Mouse (Mus musculus) liver, embryonic 14.5 days (tissue): ENCODE data around the gene Itm2b. TPM values are rescaled to one million over a fixed set of nuclear protein-coding genes. Genes with fewer than 3 reads are reported as not detected.

Source experiments
- ATAC-seq: fragments of 200-750 bp; cut with Nextera tagmentation; 2 replicates; pipeline ENCODE4 v1.8.0; 2017; ENCODE audit warnings: moderate number of reproducible peaks, mild to moderate bottlenecking, moderate library complexity; ENCODE audit not compliant: insufficient read depth
- DNase-seq, 3 experiments: peaks; one replicate each; pipeline ENCODE4 v3.0.0-alpha.2; 2012 to 2013; ENCODE audit warnings: low read depth in 3 of 3, low spot score in 3 of 3
- H3K27ac ChIP-seq: fragments of 300-500 bp; sonication (generic); 2 replicates; pipeline ENCODE4 v1.5.1; 2014; ENCODE audit warnings: moderate library complexity, mild to moderate bottlenecking, control low read depth, inconsistent platforms
- H3K27me3 ChIP-seq: fragments of 300-500 bp; sonication (generic); 2 replicates; pipeline ENCODE4 v1.6.1; 2014; ENCODE audit warnings: mild to moderate bottlenecking, low read length, moderate library complexity; ENCODE audit not compliant: control insufficient read depth, insufficient read depth
- H3K36me3 ChIP-seq: fragments of 300-500 bp; sonication (generic); replicated peaks from 2 replicates; pipeline ENCODE4 v1.6.1; 2014; ENCODE audit warnings: low read depth; ENCODE audit not compliant: control insufficient read depth, insufficient read depth
- H3K4me1 ChIP-seq, 2 experiments: fragments of 200-500 bp in 1 of 2; fragments of 300-500 bp in 1 of 2; sonication (generic) in 1 of 2; replicated peaks; 2 replicates each; pipeline ENCODE4 v1.6.1; 2012 to 2014; ENCODE audit warnings: antibody characterized with exemption in 1 of 2, inconsistent platforms in 1 of 2, low read length in 1 of 2; ENCODE audit not compliant: control insufficient read depth in 2 of 2, insufficient read depth in 2 of 2
- H3K4me2 ChIP-seq: fragments of 300-500 bp; sonication (generic); 2 replicates; pipeline ENCODE4 v1.6.1; 2014; ENCODE audit warnings: low read depth, mild to moderate bottlenecking, control low read depth, moderate library complexity
- H3K4me3 ChIP-seq, 2 experiments: fragments of 200-500 bp in 1 of 2; fragments of 300-500 bp in 1 of 2; sonication (generic) in 1 of 2; 2 replicates each; pipeline ENCODE4 v1.5.1; 2012 to 2014; ENCODE audit warnings: low read depth in 2 of 2, low read length in 2 of 2, mild to moderate bottlenecking in 2 of 2, control low read depth in 1 of 2, inconsistent platforms in 1 of 2, moderate library complexity in 1 of 2; ENCODE audit not compliant: insufficient read depth in 1 of 2
- H3K9ac ChIP-seq: fragments of 300-500 bp; sonication (generic); replicated peaks from 2 replicates; pipeline ENCODE4 v1.6.1; 2014; ENCODE audit warnings: mild to moderate bottlenecking, control low read depth, moderate library complexity
- H3K9me3 ChIP-seq: fragments of 300-500 bp; sonication (generic); 2 replicates; pipeline ENCODE4 v1.6.1; 2016; ENCODE audit warnings: low read length, mixed read lengths; ENCODE audit not compliant: control insufficient read depth
- CTCF ChIP-seq: IDR thresholded peaks from 2 replicates; pipeline ENCODE4 v1.5.1; 2016; ENCODE audit warnings: antibody characterized with exemption, low read depth, control low read depth
- EP300 ChIP-seq: IDR thresholded peaks from 2 replicates; pipeline ENCODE4 v1.6.1; 2016; ENCODE audit warnings: antibody characterized with exemption, low read depth
- WGBS: fragments of 180-500 bp; shearing (Covaris S2); extraction: QIAGEN DNeasy Blood & Tissue Kit; methylation state at CpG from one replicate; pipeline ENCODE4 v1.1.7; 2014; ENCODE audit not compliant: insufficient replicate concordance; 5-methylcytosine and 5-hydroxymethylcytosine counted together
- polyA plus RNA-seq, 2 experiments: library from polyadenylated mRNA; depleted of rRNA in 1 of 2; stranded (reverse) in 1 of 2; unstranded in 1 of 2; fragments of >200 nt; fragmentation: Nextera tagmentation in 1 of 2; extraction: Ambion mirVana in 1 of 2; gene quantifications; 2 replicates each; pipeline versions ENCODE4 v1.2.1 to v1.2.3; 2012 to 2014

Itm2b gene
- polyA plus RNA-seq (2012; rRNA removed): 203 and 206 TPM in 2 replicates
- polyA plus RNA-seq (2014; fragmentation: Nextera tagmentation; extraction: Ambion mirVana): 396 and 431 TPM in 2 replicates

GRCm38 (mm10) chr14:73384913-73385719 is at the start of gene Itm2b:
Itm2b (minus strand) TSS chr14:73385289.
- Histone ChIP-seq H3K4me3 (peak within 1 kb of the TSS; percentile 92 to 95), H3K4me1 (peaks cover 35 to 51% of the 10 kb centered on the region in 2 experiments), H3K27me3 (no peaks in the 10 kb centered on the region), H3K9me3 (no peaks in the 10 kb centered on the region), H3K4me2 (peak within 1 kb of the TSS; percentile 84), H3K9ac (peak within 1 kb of the TSS; percentile 96), H3K27ac (peak within 1 kb of the TSS; percentile 79), H3K36me3 (peaks cover 16% of the 10 kb centered on the region)
- DNase-seq (peak; percentile 64 to 73 (median 67)), ATAC-seq (peak; percentile 93)
- peak; percentile 73 for TF ChIP-seq EP300
- peak; percentile 44 for TF ChIP-seq CTCF
- WGBS: under 1% methylated on average over 61 of the region's 62 CpGs

DNA sequence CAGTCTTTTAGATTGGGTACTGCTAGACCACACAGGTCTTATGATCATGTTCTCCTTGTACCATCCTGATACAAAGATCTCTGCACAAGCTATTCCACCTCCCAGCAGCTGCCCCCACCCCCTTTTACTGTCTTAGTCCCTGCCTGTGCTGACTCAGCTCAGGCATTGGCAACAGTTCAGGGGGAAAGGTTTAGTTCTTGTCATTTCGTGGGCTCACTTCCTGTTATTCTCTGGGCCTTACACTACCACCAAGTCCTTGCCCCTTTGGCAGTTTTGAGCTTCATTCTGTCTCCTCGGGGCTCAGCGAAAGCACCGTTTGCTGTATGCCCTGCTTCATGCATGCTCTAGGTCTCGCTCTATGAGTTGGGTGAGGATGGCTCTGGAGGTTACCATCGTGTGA is 48.4 kb upstream of the Itm2b start:
- no peak overlapping the region for H3K27ac ChIP-seq
- no peak for DNase-seq

GRCm38 (mm10) chr14:73430571-73430970 is 45.5 kb upstream of the Itm2b start:
- Histone ChIP-seq H3K36me3 (no peaks in the 10 kb centered on the region), H3K27ac (no peak overlapping the region), H3K9ac (no peak overlapping the region), H3K4me2 (no peak overlapping the region), H3K4me3 (no peak overlapping the region), H3K4me1 (peaks cover 0 to 9% of the 10 kb centered on the region in 2 experiments; a peak in 2 of 4 replicates), H3K9me3 (no peaks in the 10 kb centered on the region), H3K27me3 (no peaks in the 10 kb centered on the region)
- no peak for ATAC-seq
- DNase-seq: no peak
- no peak for TF ChIP-seq CTCF
- TF ChIP-seq EP300: no peak
- WGBS: 70% methylated on average over 12 of the region's 12 CpGs

More for the DNA sequence above, 48.4 kb upstream of the Itm2b start:
- Histone ChIP-seq H3K27me3 (no peaks in the 10 kb centered on the region), H3K4me2 (no peak overlapping the region), H3K9me3 (no peaks in the 10 kb centered on the region), H3K36me3 (no peaks in the 10 kb centered on the region), H3K4me1 (peaks cover 0 to 9% of the 10 kb centered on the region in 2 experiments; a peak in 2 of 4 replicates), H3K4me3 (no peak overlapping the region), H3K9ac (no peak overlapping the region)
- no peak for ATAC-seq
- 44% methylated on average over 6 of the region's 6 CpGs for WGBS
- TF ChIP-seq CTCF: no peak
- TF ChIP-seq EP300: no peak

DNA sequence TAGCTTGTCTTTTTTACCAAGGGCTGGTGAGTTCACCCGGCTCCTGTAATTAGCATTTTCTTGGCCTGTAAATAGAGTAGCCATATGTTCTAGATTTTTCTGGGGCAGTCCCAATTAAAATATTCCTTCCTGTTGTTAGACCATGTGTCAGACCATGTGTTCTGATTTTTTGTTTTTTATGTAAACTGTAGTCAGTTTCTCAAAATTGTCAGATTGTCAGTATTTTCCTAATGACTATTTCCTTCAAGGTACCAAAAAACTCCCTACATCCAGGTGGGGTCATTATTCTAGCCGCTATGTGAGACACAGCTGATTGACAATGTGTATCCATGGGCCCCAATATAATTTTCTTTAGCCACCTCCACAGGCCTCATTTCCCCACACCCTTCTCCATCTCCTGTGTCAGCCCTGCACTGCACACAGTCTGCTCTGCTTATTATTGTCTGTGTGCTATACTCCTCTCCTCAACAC is 40.5 kb upstream of the Itm2b start:
- Histone ChIP-seq H3K4me3 (no peak overlapping the region), H3K9me3 (no peaks in the 10 kb centered on the region), H3K27ac (no peak overlapping the region), H3K4me1 (no peaks in the 10 kb centered on the region; a peak in 1 of 4 replicates), H3K4me2 (no peak overlapping the region), H3K27me3 (no peaks in the 10 kb centered on the region), H3K9ac (no peak overlapping the region), H3K36me3 (no peaks in the 10 kb centered on the region)
- ATAC-seq (no peak), DNase-seq (no peak)
- TF ChIP-seq EP300: no peak
- no peak for TF ChIP-seq CTCF
- 69% methylated on average over 2 of the region's 2 CpGs for WGBS

DNA sequence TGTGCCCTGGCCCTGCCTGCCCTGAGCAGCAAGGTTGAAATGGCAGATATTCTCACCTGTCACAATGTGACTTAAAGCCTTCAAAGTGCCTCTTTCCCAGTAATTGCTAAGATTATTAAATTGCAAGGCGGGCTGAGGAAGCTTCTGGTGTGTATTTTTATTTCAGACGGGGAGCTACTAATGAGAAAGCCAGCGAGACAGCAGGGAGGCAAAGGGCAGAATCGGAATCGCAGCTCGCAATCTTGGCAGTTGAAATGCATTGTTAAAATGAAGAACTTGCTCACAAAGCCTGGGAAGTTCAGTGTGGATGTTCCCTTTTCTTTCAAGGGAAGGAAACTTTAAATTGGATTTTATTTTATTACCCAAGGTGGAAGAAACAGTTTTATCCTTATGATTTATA is 39.9 kb upstream of the Itm2b start:
- TF ChIP-seq EP300 (no peak), CTCF (no peak)
- Histone ChIP-seq H3K4me1 (no peaks in the 10 kb centered on the region; a peak in 1 of 4 replicates), H3K9me3 (no peaks in the 10 kb centered on the region), H3K4me3 (no peak overlapping the region), H3K27me3 (no peaks in the 10 kb centered on the region), H3K9ac (no peak overlapping the region), H3K36me3 (no peaks in the 10 kb centered on the region), H3K27ac (no peak overlapping the region), H3K4me2 (no peak overlapping the region)
- no peak for DNase-seq
- no peak for ATAC-seq
- WGBS: 75% methylated on average over 6 of the region's 6 CpGs
